Mouse (Mus musculus): ENCODE data around the gene 4933407L21Rik.

GRCm38 (mm10) chr1:85915890-85916289 is 12.4 kb upstream of the 4933407L21Rik start:
- TF ChIP-seq GATA1 (IDR thresholded peaks at IDR 0.05; ENCODE audit: borderline replicate concordance, low read length), result no peak
- no peak for TF ChIP-seq FLI1 (IDR thresholded peaks at IDR 0.05; ENCODE audit: low read length)
